Mouse (Mus musculus): ENCODE measurements at regions not wholly inside any gene's neighbourhood (a gene's known extent, or its start where the extent isn't known, plus 50 kb on each side); places are given as distances from the start of the nearest gene placed in this dataset.
A peak's percentile ranks its signal among the peaks of the same experiment; 100 is the strongest.

GRCm38 (mm10) chr3:121874576-121874975, 59.5 kb upstream of the Abcd3 start:
- Histone ChIP-seq H3K9me3 (ENCODE audit: low read depth, low read length) (no peaks in the 10 kb centered on the region), H3K9ac (no peak overlapping the region), H3K4me3 (ENCODE audit: low read depth, low read length) (no peak overlapping the region), H3K27ac (ENCODE audit: low read depth) (no peak overlapping the region), H3K27me3 (ENCODE audit: insufficient read depth, low read length) (no peaks in the 10 kb centered on the region), H3K4me2 (no peak overlapping the region), H3K4me1 (ENCODE audit: insufficient read depth) (no peaks in the 10 kb centered on the region), H3K36me3 (ENCODE audit: insufficient read depth) (no peaks in the 10 kb centered on the region)
- DNase-seq: peak; percentile 75
- ATAC-seq (ENCODE audit: insufficient read depth): peak; percentile 54
- no peak for TF ChIP-seq CTCF (IDR thresholded peaks at IDR 0.05; ENCODE audit: low read depth)
- WGBS: 88% methylated on average over 1 of the region's 1 CpGs

GRCm38 (mm10) chr3:121873572-121873971, 58.5 kb upstream of the Abcd3 start:
- H3K27ac ChIP-seq (ENCODE audit: low read depth): no peak overlapping the region
- no peak for TF ChIP-seq CTCF (IDR thresholded peaks at IDR 0.05; ENCODE audit: low read depth)
- no peaks in the 10 kb centered on the region for H3K9me3 ChIP-seq (ENCODE audit: low read depth, low read length)
- H3K9ac ChIP-seq: no peak overlapping the region
- no peak for DNase-seq
- H3K4me2 ChIP-seq: no peak overlapping the region
- no peaks in the 10 kb centered on the region for H3K27me3 ChIP-seq (ENCODE audit: insufficient read depth, low read length)
- H3K4me1 ChIP-seq (ENCODE audit: insufficient read depth): no peaks in the 10 kb centered on the region
- WGBS: 92% methylated on average over 2 of the region's 2 CpGs
- no peak for ATAC-seq (ENCODE audit: insufficient read depth)
- H3K36me3 ChIP-seq (ENCODE audit: insufficient read depth): no peaks in the 10 kb centered on the region
- no peak overlapping the region for H3K4me3 ChIP-seq (ENCODE audit: low read depth, low read length)

DNA sequence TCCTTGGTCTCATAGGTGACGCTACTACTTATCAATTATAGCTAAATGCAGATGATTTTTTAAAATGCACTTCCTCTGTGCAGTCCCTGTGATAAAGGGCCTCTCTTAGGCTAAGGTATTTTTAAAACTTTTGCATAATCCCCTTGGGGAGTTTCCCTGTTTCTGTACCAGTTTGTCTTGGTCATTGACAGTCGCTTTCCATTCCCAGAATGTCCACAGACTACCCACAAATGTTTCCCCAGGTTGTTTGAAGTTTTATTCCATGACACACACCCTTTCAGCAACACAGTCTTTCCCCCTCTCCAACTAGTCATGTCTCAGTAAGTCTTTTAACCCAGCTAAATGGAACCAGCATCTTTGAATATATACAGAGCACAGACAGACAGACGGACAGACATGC, 57.6 kb upstream of the Abcd3 start:
- no peak overlapping the region for H3K27ac ChIP-seq (ENCODE audit: low read depth)
- no peaks in the 10 kb centered on the region for H3K27me3 ChIP-seq (ENCODE audit: insufficient read depth, low read length)
- DNase-seq: no peak
- no peak for TF ChIP-seq CTCF (IDR thresholded peaks at IDR 0.05; ENCODE audit: low read depth)
- WGBS: 78% methylated on average over 3 of the region's 3 CpGs
- no peak overlapping the region for H3K9ac ChIP-seq
- no peak overlapping the region for H3K4me2 ChIP-seq
- no peak overlapping the region for H3K4me3 ChIP-seq (ENCODE audit: low read depth, low read length)
- no peaks in the 10 kb centered on the region for H3K9me3 ChIP-seq (ENCODE audit: low read depth, low read length)
- ATAC-seq (ENCODE audit: insufficient read depth): no peak
- H3K4me1 ChIP-seq (ENCODE audit: insufficient read depth): no peaks in the 10 kb centered on the region
- H3K36me3 ChIP-seq (ENCODE audit: insufficient read depth): no peaks in the 10 kb centered on the region

GRCm38 (mm10) chr3:121871795-121872194, 56.7 kb upstream of the Abcd3 start:
- H3K9me3 ChIP-seq (ENCODE audit: low read depth, low read length): no peaks in the 10 kb centered on the region
- H3K4me1 ChIP-seq (ENCODE audit: insufficient read depth): no peaks in the 10 kb centered on the region
- no peak for TF ChIP-seq CTCF (IDR thresholded peaks at IDR 0.05; ENCODE audit: low read depth)
- ATAC-seq (ENCODE audit: insufficient read depth) (no peak), DNase-seq (no peak)
- H3K4me3 ChIP-seq (ENCODE audit: low read depth, low read length): no peak overlapping the region
- H3K9ac ChIP-seq: no peak overlapping the region
- no peaks in the 10 kb centered on the region for H3K36me3 ChIP-seq (ENCODE audit: insufficient read depth)
- H3K4me2 ChIP-seq: no peak overlapping the region
- WGBS: 71% methylated on average over 4 of the region's 4 CpGs
- no peak overlapping the region for H3K27ac ChIP-seq (ENCODE audit: low read depth)
- no peaks in the 10 kb centered on the region for H3K27me3 ChIP-seq (ENCODE audit: insufficient read depth, low read length)

- Histone ChIP-seq H3K27me3 (ENCODE audit: insufficient read depth, low read length) (no peaks in the 10 kb centered on the region), H3K9ac (no peak overlapping the region), H3K27ac (ENCODE audit: low read depth) (no peak overlapping the region), H3K4me1 (ENCODE audit: insufficient read depth) (no peaks in the 10 kb centered on the region), H3K36me3 (ENCODE audit: insufficient read depth) (no peaks in the 10 kb centered on the region), H3K4me3 (ENCODE audit: low read depth, low read length) (no peak overlapping the region), H3K4me2 (no peak overlapping the region), H3K9me3 (ENCODE audit: low read depth, low read length) (no peaks in the 10 kb centered on the region)
- WGBS: 71% methylated on average over 6 of the region's 6 CpGs
- TF ChIP-seq CTCF (IDR thresholded peaks at IDR 0.05; ENCODE audit: low read depth): no peak
- no peak for ATAC-seq (ENCODE audit: insufficient read depth)
- no peak for DNase-seq
Measured at GRCm38 (mm10) chr3:121870726-121871125, 55.6 kb upstream of the Abcd3 start.

DNA sequence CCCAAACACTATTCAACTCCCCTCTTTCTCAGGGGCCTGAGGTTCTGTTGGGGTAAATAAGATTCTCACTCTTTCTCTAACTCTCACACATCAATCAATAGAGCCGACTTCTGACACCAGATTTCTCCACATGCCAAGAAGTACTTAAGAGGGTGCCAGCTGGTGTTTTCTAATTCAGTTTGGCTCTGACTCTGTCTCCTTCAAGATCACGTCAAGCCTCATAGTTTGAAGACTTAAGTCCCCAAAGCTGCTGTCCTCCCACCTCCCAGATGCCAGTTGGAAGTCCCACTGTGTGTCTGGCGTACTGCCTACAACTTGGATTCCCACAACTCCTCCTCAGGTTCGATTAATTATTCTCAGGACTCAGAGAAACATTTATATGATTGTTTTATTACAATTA, 54.6 kb upstream of the Abcd3 start:
- WGBS: 40% methylated on average over 4 of the region's 4 CpGs
- Histone ChIP-seq H3K4me2 (no peak overlapping the region), H3K36me3 (ENCODE audit: insufficient read depth) (no peaks in the 10 kb centered on the region), H3K4me1 (ENCODE audit: insufficient read depth) (no peaks in the 10 kb centered on the region), H3K27me3 (ENCODE audit: insufficient read depth, low read length) (no peaks in the 10 kb centered on the region), H3K9ac (no peak overlapping the region), H3K27ac (ENCODE audit: low read depth) (no peak overlapping the region), H3K9me3 (ENCODE audit: low read depth, low read length) (no peaks in the 10 kb centered on the region), H3K4me3 (ENCODE audit: low read depth, low read length) (no peak overlapping the region)
- TF ChIP-seq CTCF (IDR thresholded peaks at IDR 0.05; ENCODE audit: low read depth): no peak
- DNase-seq (no peak), ATAC-seq (ENCODE audit: insufficient read depth) (no peak)

DNA sequence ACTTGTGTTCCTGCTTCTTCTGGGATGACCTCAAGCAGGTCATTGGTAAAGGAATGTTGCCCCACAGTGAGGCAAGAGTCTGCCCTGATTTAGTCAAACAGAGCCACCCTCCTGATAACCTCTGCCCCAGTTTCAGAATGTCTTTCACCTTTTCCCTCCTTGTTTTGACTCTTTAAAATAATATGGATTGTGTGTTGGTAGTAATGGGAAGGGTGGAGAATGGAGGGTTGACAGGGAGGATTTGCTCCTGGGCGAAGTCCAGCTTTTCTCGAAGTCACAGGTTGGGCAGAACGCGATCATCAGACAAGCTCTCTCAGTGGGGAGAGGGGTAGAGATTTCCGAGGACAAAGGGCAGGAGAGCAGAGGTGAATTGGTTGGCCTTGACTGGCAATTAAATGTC, 52.2 kb upstream of the Abcd3 start:
- H3K4me3 ChIP-seq (ENCODE audit: low read depth, low read length): no peak overlapping the region
- DNase-seq: no peak
- 25% methylated on average over 5 of the region's 5 CpGs for WGBS

More for the DNA sequence above, 52.2 kb upstream of the Abcd3 start:
- H3K27ac ChIP-seq (ENCODE audit: low read depth): no peak overlapping the region
- H3K4me1 ChIP-seq (ENCODE audit: insufficient read depth): no peaks in the 10 kb centered on the region
- H3K36me3 ChIP-seq (ENCODE audit: insufficient read depth): no peaks in the 10 kb centered on the region
- no peak for TF ChIP-seq CTCF (IDR thresholded peaks at IDR 0.05; ENCODE audit: low read depth)
- H3K9me3 ChIP-seq (ENCODE audit: low read depth, low read length): no peaks in the 10 kb centered on the region
- no peaks in the 10 kb centered on the region for H3K27me3 ChIP-seq (ENCODE audit: insufficient read depth, low read length)
- no peak overlapping the region for H3K9ac ChIP-seq
- no peak overlapping the region for H3K4me2 ChIP-seq
- ATAC-seq (ENCODE audit: insufficient read depth): no peak

Measured in lung, embryonic 14.5 days (tissue).